Mouse (Mus musculus): ENCODE measurements around the gene Rhot2. TPM values are rescaled to one million over a fixed set of nuclear protein-coding genes. Genes with fewer than 3 reads are reported as not detected.

Rhot2 gene
- polyA plus RNA-seq, 2 experiments, result 10.6 to 101 TPM

- peaks cover 34% of the 10 kb centered on the region for H3K4me1 ChIP-seq (ENCODE audit: control insufficient read depth, insufficient read depth, low read length)
Observed at GRCm38 (mm10) chr17:25827011-25827410, 17.6 kb downstream of the Rhot2 start.

GRCm38 (mm10) chr17:25825984-25826570, 18.6 kb downstream of the Rhot2 start:
- 96% methylated on average over 27 of the region's 27 CpGs for WGBS
- Histone ChIP-seq H3K4me1 (ENCODE audit: control insufficient read depth, insufficient read depth, low read length) (peaks cover 25% of the 10 kb centered on the region), H3K9me3 (ENCODE audit: control insufficient read depth, low read length) (no peaks in the 10 kb centered on the region), H3K4me2 (replicated peaks; ENCODE audit: low read depth, low read length, severe bottlenecking) (no peak overlapping the region), H3K36me3 (ENCODE audit: control insufficient read depth, insufficient read depth, low read length) (peaks cover 33% of the 10 kb centered on the region), H3K27ac (replicated peaks; ENCODE audit: low read depth, low read length) (no peak overlapping the region), H3K4me3 (replicated peaks; ENCODE audit: low read length) (no peak overlapping the region), H3K27me3 (ENCODE audit: control insufficient read depth, insufficient read depth, low read length) (no peaks in the 10 kb centered on the region), H3K9ac (ENCODE audit: low read depth, low read length, severe bottlenecking) (no peak overlapping the region)
- ATAC-seq (ENCODE audit: low FRiP score, low read depth) (no peak), DNase-seq (ENCODE audit: low spot score) (no peak)
- TF ChIP-seq POLR2A (IDR thresholded peaks at IDR 0.05; ENCODE audit: borderline replicate concordance, extremely low read depth, insufficient read depth, insufficient read length), result no peak

More at GRCm38 (mm10) chr17:25827011-25827410, 17.6 kb downstream of the Rhot2 start:
- peaks cover 41% of the 10 kb centered on the region for H3K36me3 ChIP-seq (ENCODE audit: control insufficient read depth, insufficient read depth, low read length)
- WGBS, result 96% methylated on average over 13 of the region's 13 CpGs
- no peaks in the 10 kb centered on the region for H3K27me3 ChIP-seq (ENCODE audit: control insufficient read depth, insufficient read depth, low read length)
- H3K4me3 ChIP-seq (replicated peaks; ENCODE audit: low read length), result no peak overlapping the region
- no peaks in the 10 kb centered on the region for H3K9me3 ChIP-seq (ENCODE audit: control insufficient read depth, low read length)
- DNase-seq (ENCODE audit: low spot score), result no peak
- H3K27ac ChIP-seq (replicated peaks; ENCODE audit: low read depth, low read length), result no peak overlapping the region
- no peak for TF ChIP-seq POLR2A (IDR thresholded peaks at IDR 0.05; ENCODE audit: borderline replicate concordance, extremely low read depth, insufficient read depth, insufficient read length)
- ATAC-seq (ENCODE audit: low FRiP score, low read depth), result no peak
- H3K4me2 ChIP-seq (replicated peaks; ENCODE audit: low read depth, low read length, severe bottlenecking), result no peak overlapping the region
- no peak overlapping the region for H3K9ac ChIP-seq (ENCODE audit: low read depth, low read length, severe bottlenecking)

DNA sequence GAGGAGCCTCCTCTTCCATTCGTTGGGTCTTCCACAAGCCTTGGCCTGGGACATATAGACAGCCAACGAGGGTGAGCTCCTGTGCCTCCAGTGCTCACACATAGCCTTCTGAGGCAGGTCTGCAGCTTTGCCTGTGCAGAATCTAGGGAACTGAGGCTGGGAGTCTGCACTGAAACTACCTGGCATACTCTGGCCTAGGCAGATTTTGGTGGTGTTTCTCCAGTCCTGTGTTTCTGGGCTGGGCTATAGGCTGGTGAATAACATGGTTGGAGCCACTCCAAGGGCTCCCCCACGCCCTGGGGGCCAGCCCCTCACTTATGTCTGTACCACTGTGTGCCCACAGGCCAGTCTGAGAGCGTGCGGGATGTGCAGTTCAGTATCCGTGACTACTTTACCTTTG, 19.3 kb downstream of the Rhot2 start:
- Histone ChIP-seq H3K27me3 (ENCODE audit: control insufficient read depth, insufficient read depth, low read length) (peaks cover 3% of the 10 kb centered on the region), H3K4me2 (replicated peaks; ENCODE audit: low read depth, low read length, severe bottlenecking) (no peak overlapping the region), H3K9ac (ENCODE audit: low read depth, low read length, severe bottlenecking) (no peak overlapping the region), H3K4me1 (ENCODE audit: control insufficient read depth, insufficient read depth, low read length) (peaks cover 22% of the 10 kb centered on the region), H3K36me3 (ENCODE audit: control insufficient read depth, insufficient read depth, low read length) (peaks cover 26% of the 10 kb centered on the region), H3K27ac (replicated peaks; ENCODE audit: low read depth, low read length) (no peak overlapping the region), H3K4me3 (replicated peaks; ENCODE audit: low read length) (no peak overlapping the region), H3K9me3 (ENCODE audit: control insufficient read depth, low read length) (no peaks in the 10 kb centered on the region)
- no peak for DNase-seq (ENCODE audit: low spot score)
- WGBS, result 80% methylated on average over 6 of the region's 6 CpGs
- no peak for ATAC-seq (ENCODE audit: low FRiP score, low read depth)
- no peak for TF ChIP-seq POLR2A (IDR thresholded peaks at IDR 0.05; ENCODE audit: borderline replicate concordance, extremely low read depth, insufficient read depth, insufficient read length)

- 76% methylated on average over 16 of the region's 17 CpGs for WGBS
Observed at GRCm38 (mm10) chr17:25824362-25825142, 20.1 kb downstream of the Rhot2 start.

GRCm38 (mm10) chr17:25823452-25823851, 21.2 kb downstream of the Rhot2 start, which contains the start of gene Wdr24:
Gene Wdr24 (plus strand): TSS chr17:25823627.
- peak within 1 kb of the TSS; percentile 71 for H3K4me2 ChIP-seq (replicated peaks; ENCODE audit: low read depth, low read length, severe bottlenecking)
- TF ChIP-seq POLR2A (IDR thresholded peaks at IDR 0.05; ENCODE audit: borderline replicate concordance, extremely low read depth, insufficient read depth, insufficient read length), result peak; percentile 39; the same call in 1 of the 2 replicates
- H3K27ac ChIP-seq (replicated peaks; ENCODE audit: low read depth, low read length), result no peak within 1 kb of the TSS
- 0% methylated on average over 18 of the region's 18 CpGs for WGBS
- H3K4me1 ChIP-seq (ENCODE audit: control insufficient read depth, insufficient read depth, low read length), result peaks cover 15% of the 10 kb centered on the region
- DNase-seq (ENCODE audit: low spot score) (peak; percentile 94), ATAC-seq (ENCODE audit: low FRiP score, low read depth) (peak; percentile 81)
- peak within 1 kb of the TSS; percentile 38 for H3K9ac ChIP-seq (ENCODE audit: low read depth, low read length, severe bottlenecking)
- no peaks in the 10 kb centered on the region for H3K9me3 ChIP-seq (ENCODE audit: control insufficient read depth, low read length)
- peaks cover 21% of the 10 kb centered on the region for H3K27me3 ChIP-seq (ENCODE audit: control insufficient read depth, insufficient read depth, low read length)
- H3K36me3 ChIP-seq (ENCODE audit: control insufficient read depth, insufficient read depth, low read length), result peaks cover 20% of the 10 kb centered on the region
- H3K4me3 ChIP-seq (replicated peaks; ENCODE audit: low read length), result peak within 1 kb of the TSS; percentile 47

More at GRCm38 (mm10) chr17:25824362-25825142, 20.1 kb downstream of the Rhot2 start:
- ATAC-seq (ENCODE audit: low FRiP score, low read depth), result no peak
- no peaks in the 10 kb centered on the region for H3K9me3 ChIP-seq (ENCODE audit: control insufficient read depth, low read length)
- peaks cover 10% of the 10 kb centered on the region for H3K27me3 ChIP-seq (ENCODE audit: control insufficient read depth, insufficient read depth, low read length)
- H3K27ac ChIP-seq (replicated peaks; ENCODE audit: low read depth, low read length), result no peak overlapping the region
- TF ChIP-seq POLR2A (IDR thresholded peaks at IDR 0.05; ENCODE audit: borderline replicate concordance, extremely low read depth, insufficient read depth, insufficient read length), result no peak
- peak overlapping the region; percentile 47 for H3K4me3 ChIP-seq (replicated peaks; ENCODE audit: low read length)
- peak overlapping the region; percentile 71 for H3K4me2 ChIP-seq (replicated peaks; ENCODE audit: low read depth, low read length, severe bottlenecking)
- peaks cover 20% of the 10 kb centered on the region for H3K36me3 ChIP-seq (ENCODE audit: control insufficient read depth, insufficient read depth, low read length)
- no peak for DNase-seq (ENCODE audit: low spot score)
- peaks cover 16% of the 10 kb centered on the region for H3K4me1 ChIP-seq (ENCODE audit: control insufficient read depth, insufficient read depth, low read length)
- peak overlapping the region; percentile 38; the same call in 1 of the 2 replicates for H3K9ac ChIP-seq (ENCODE audit: low read depth, low read length, severe bottlenecking)
